Mouse (Mus musculus): ENCODE measurements at regions not wholly inside any gene's neighbourhood (a gene's known extent, or its start where the extent isn't known, plus 50 kb on each side); places are given as distances from the start of the nearest gene placed in this dataset.
"Not testable (repeated sequence)": the region's sequence is repeated elsewhere in the genome, so short reads cannot be mapped to it uniquely, and the experiment has no call there.

- Histone ChIP-seq H3K9me3 (no peaks in the 10 kb centered on the region), H3K4me3 (no peak overlapping the region), H3K4me1 (no peaks in the 10 kb centered on the region), H3K36me3 (no peaks in the 10 kb centered on the region), H3K27ac (replicated peaks) (no peak overlapping the region), H3K9ac (replicated peaks) (no peak overlapping the region), H3K27me3 (no peaks in the 10 kb centered on the region), H3K4me2 (replicated peaks) (no peak overlapping the region)
- no peak for ATAC-seq (replicated peaks)
- WGBS = 72% methylated on average over 2 of the region's 2 CpGs
Measured at GRCm38 (mm10) chr1:189156906-189157305, 149.3 kb upstream of the Kctd3 start.

- Histone ChIP-seq H3K27me3 (no peaks in the 10 kb centered on the region), H3K4me3 (no peak overlapping the region)
- WGBS = 90% methylated on average over 2 of the region's 2 CpGs
Measured at GRCm38 (mm10) chr1:189154376-189154775, 146.7 kb upstream of the Kctd3 start.

GRCm38 (mm10) chr1:189153150-189153549 is 145.5 kb upstream of the Kctd3 start:
- WGBS = 83% methylated on average over 10 of the region's 10 CpGs
- H3K4me1 ChIP-seq = no peaks in the 10 kb centered on the region

More at GRCm38 (mm10) chr1:189154376-189154775, 146.7 kb upstream of the Kctd3 start:
- H3K27ac ChIP-seq (replicated peaks) = no peak overlapping the region
- H3K36me3 ChIP-seq = no peaks in the 10 kb centered on the region
- H3K9ac ChIP-seq (replicated peaks) = no peak overlapping the region
- ATAC-seq (replicated peaks) = no peak
- H3K9me3 ChIP-seq = no peaks in the 10 kb centered on the region
- no peak overlapping the region for H3K4me2 ChIP-seq (replicated peaks)
- H3K4me1 ChIP-seq = no peaks in the 10 kb centered on the region

DNA sequence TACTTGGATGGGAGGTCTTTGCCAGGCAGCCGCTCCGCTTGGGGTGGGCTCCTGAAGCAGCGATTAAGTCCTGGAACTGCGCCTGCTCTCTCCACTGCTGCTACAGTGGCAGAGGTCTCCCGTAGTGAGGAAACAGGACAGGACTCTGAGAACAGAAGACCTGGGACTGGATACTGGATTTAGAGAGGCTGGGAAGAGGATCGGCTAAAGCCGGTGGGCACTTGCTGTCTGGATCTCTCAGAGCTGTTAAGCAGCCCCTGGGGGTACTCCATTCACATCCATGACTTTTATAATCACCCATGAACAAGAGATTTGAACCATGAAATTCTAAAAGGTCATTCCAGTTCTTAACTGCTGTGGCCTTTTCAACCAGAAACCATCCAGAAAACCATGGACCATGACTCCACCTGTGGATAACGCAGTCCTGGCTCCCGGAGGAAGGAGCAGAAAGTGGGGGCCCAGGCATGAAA is 135.4 kb upstream of the Kctd3 start:
- H3K4me1 ChIP-seq = no peaks in the 10 kb centered on the region
- H3K27me3 ChIP-seq = no peaks in the 10 kb centered on the region
- no peak overlapping the region for H3K4me3 ChIP-seq
- 49% methylated on average over 9 of the region's 9 CpGs for WGBS
- H3K9me3 ChIP-seq = no peaks in the 10 kb centered on the region
- no peaks in the 10 kb centered on the region for H3K36me3 ChIP-seq
- ATAC-seq (replicated peaks) = no peak
- H3K27ac ChIP-seq (replicated peaks) = no peak overlapping the region
- no peak overlapping the region for H3K4me2 ChIP-seq (replicated peaks)
- H3K9ac ChIP-seq (replicated peaks) = no peak overlapping the region

More at GRCm38 (mm10) chr1:189153150-189153549, 145.5 kb upstream of the Kctd3 start:
- H3K4me2 ChIP-seq (replicated peaks) = no peak overlapping the region
- H3K9ac ChIP-seq (replicated peaks) = no peak overlapping the region
- H3K9me3 ChIP-seq = no peaks in the 10 kb centered on the region
- no peaks in the 10 kb centered on the region for H3K27me3 ChIP-seq
- H3K27ac ChIP-seq (replicated peaks) = no peak overlapping the region
- H3K36me3 ChIP-seq = no peaks in the 10 kb centered on the region
- ATAC-seq (replicated peaks) = no peak
- no peak overlapping the region for H3K4me3 ChIP-seq

- H3K4me1 ChIP-seq = no peaks in the 10 kb centered on the region
- no peak for ATAC-seq (replicated peaks)
- H3K36me3 ChIP-seq = no peaks in the 10 kb centered on the region
- H3K4me2 ChIP-seq (replicated peaks) = no peak overlapping the region
- H3K4me3 ChIP-seq = no peak overlapping the region
- H3K9me3 ChIP-seq = no peaks in the 10 kb centered on the region
- H3K27ac ChIP-seq (replicated peaks) = no peak overlapping the region
- no peak overlapping the region for H3K9ac ChIP-seq (replicated peaks)
- H3K27me3 ChIP-seq = no peaks in the 10 kb centered on the region
- 66% methylated on average over 7 of the region's 7 CpGs for WGBS
Measured at GRCm38 (mm10) chr1:189142551-189142950, 134.9 kb upstream of the Kctd3 start.

DNA sequence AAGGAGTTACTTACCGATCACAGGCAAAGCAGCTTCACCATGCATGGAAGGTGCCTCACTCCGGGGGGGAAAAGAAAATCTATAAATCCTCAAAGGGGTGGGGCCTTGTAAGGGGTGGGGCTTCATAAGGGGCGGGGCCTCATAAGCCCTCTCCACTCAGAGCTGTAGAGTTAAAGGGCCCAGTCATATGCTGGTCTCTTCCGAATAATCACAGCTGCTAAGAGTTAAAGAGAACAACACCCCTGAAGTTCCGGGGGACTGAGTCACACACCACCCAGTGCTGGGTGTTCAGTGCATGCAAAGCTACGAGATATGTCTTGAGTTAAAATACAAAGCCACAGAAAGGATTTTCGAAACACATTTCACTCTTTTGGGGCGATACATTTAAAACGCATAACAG is 134.1 kb upstream of the Kctd3 start:
- Histone ChIP-seq H3K27ac (replicated peaks) (no peak overlapping the region), H3K36me3 (no peaks in the 10 kb centered on the region), H3K4me2 (replicated peaks) (no peak overlapping the region), H3K4me3 (no peak overlapping the region), H3K4me1 (no peaks in the 10 kb centered on the region), H3K9ac (replicated peaks) (no peak overlapping the region), H3K9me3 (no peaks in the 10 kb centered on the region), H3K27me3 (no peaks in the 10 kb centered on the region)
- WGBS = 85% methylated on average over 9 of the region's 9 CpGs
- no peak for ATAC-seq (replicated peaks)

- no peak overlapping the region for H3K9ac ChIP-seq (replicated peaks)
- no peaks in the 10 kb centered on the region for H3K9me3 ChIP-seq
- H3K27ac ChIP-seq (replicated peaks) = no peak overlapping the region
- no peaks in the 10 kb centered on the region for H3K4me1 ChIP-seq
- no peak for ATAC-seq (replicated peaks)
- 79% methylated on average over 7 of the region's 7 CpGs for WGBS
- no peak overlapping the region for H3K4me3 ChIP-seq
- H3K4me2 ChIP-seq (replicated peaks) = no peak overlapping the region
- H3K27me3 ChIP-seq = no peaks in the 10 kb centered on the region
- no peaks in the 10 kb centered on the region for H3K36me3 ChIP-seq
Measured at GRCm38 (mm10) chr1:189136731-189137385, 129.2 kb upstream of the Kctd3 start.

GRCm38 (mm10) chr1:189135826-189136225 is 128.2 kb upstream of the Kctd3 start:
- H3K4me2 ChIP-seq (replicated peaks) = no peak overlapping the region
- H3K27ac ChIP-seq (replicated peaks) = no peak overlapping the region
- WGBS = 83% methylated on average over 4 of the region's 4 CpGs
- no peak for ATAC-seq (replicated peaks)
- H3K4me1 ChIP-seq = no peaks in the 10 kb centered on the region
- H3K4me3 ChIP-seq = no peak overlapping the region
- no peaks in the 10 kb centered on the region for H3K36me3 ChIP-seq
- no peak overlapping the region for H3K9ac ChIP-seq (replicated peaks)
- no peaks in the 10 kb centered on the region for H3K27me3 ChIP-seq
- H3K9me3 ChIP-seq = no peaks in the 10 kb centered on the region

DNA sequence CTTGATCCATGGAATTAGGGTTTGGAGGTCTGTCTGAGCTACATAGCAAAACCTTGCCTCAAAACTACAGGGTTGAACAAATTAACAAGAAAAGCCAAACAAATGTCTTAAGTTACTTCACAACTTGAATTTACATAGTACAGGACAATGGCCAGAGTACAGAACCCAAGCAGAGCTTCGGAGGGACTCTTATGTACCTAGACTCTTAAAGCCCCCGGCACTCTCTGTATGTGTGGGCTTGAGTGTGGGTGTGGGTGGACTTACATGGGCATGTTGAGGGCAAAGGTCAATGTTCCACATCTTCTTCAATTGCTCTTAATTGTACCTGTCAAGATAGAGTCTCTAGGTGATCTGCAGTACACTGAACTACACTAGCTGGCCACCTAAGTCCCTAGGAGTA is 121.1 kb upstream of the Kctd3 start:
- 93% methylated on average over 2 of the region's 2 CpGs for WGBS
- no peak for ATAC-seq (replicated peaks)

DNA sequence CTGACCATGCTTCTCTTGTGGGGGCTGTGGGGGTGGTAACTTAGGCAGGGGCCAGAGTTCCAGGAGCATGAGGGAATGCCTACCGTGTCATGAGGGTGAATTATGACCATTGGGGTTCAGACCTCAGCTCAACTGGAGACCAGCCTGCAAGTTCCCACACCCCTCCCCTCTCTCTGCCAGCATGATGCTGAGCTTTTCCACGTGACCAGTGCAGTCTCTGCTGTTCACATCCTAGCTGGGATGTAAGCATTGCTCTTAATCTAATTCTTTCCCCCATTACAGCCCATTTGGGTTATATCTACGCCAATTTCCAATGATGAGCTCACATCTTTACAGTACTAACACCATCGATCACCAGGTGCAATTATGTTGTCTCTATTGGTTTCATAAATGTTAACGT is 120.6 kb upstream of the Kctd3 start:
- not testable (repeated sequence) for H3K9ac ChIP-seq (replicated peaks); ATAC-seq (replicated peaks); H3K4me3 ChIP-seq; H3K27ac ChIP-seq (replicated peaks); H3K9me3 ChIP-seq; H3K4me2 ChIP-seq (replicated peaks); H3K4me1 ChIP-seq; H3K27me3 ChIP-seq; H3K36me3 ChIP-seq
- WGBS = 62% methylated on average over 5 of the region's 5 CpGs

More for the DNA sequence above, 121.1 kb upstream of the Kctd3 start:
- Histone ChIP-seq H3K4me1 (no peaks in the 10 kb centered on the region), H3K9ac (replicated peaks) (no peak overlapping the region), H3K36me3 (no peaks in the 10 kb centered on the region), H3K4me2 (replicated peaks) (no peak overlapping the region), H3K4me3 (no peak overlapping the region), H3K27me3 (no peaks in the 10 kb centered on the region), H3K9me3 (no peaks in the 10 kb centered on the region), H3K27ac (replicated peaks) (no peak overlapping the region)

DNA sequence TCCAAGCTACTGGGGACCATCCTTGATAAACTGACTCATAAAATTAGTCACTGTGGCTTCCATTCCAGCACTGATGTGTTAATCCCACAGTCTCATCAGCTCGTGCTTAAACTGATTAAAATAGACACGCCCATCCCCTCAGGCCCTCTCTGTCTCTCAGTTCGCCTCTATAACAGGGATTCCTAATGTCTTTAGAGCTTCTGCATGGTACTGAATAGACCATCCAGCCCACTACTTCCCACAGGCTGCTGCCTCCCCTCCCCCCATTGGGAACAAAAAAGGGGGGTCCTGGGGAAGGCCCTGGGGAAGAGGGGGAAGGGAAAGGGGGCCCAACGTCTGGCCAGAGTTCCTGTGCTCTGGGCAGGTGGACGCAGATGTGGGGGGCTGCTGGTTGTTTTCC is 119.7 kb upstream of the Kctd3 start:
- ATAC-seq (replicated peaks) = no peak
- WGBS = 24% methylated on average over 5 of the region's 5 CpGs
- H3K27me3 ChIP-seq = no peaks in the 10 kb centered on the region

GRCm38 (mm10) chr1:189119941-189120735 is 112.5 kb upstream of the Kctd3 start:
- no peak overlapping the region for H3K4me3 ChIP-seq
- ATAC-seq (replicated peaks) = no peak
- WGBS = 63% methylated on average over 6 of the region's 6 CpGs
- peaks cover 5% of the 10 kb centered on the region; the same call in 1 of the 2 replicates for H3K4me1 ChIP-seq
- H3K27me3 ChIP-seq = no peaks in the 10 kb centered on the region
- H3K27ac ChIP-seq (replicated peaks) = no peak overlapping the region
- H3K4me2 ChIP-seq (replicated peaks) = no peak overlapping the region
- H3K9ac ChIP-seq (replicated peaks) = no peak overlapping the region
- no peaks in the 10 kb centered on the region for H3K36me3 ChIP-seq
- H3K9me3 ChIP-seq = no peaks in the 10 kb centered on the region

More for the DNA sequence above, 119.7 kb upstream of the Kctd3 start:
- no peak overlapping the region for H3K27ac ChIP-seq (replicated peaks)
- H3K4me1 ChIP-seq = no peaks in the 10 kb centered on the region
- H3K4me2 ChIP-seq (replicated peaks) = no peak overlapping the region
- H3K9ac ChIP-seq (replicated peaks) = no peak overlapping the region
- H3K36me3 ChIP-seq = no peaks in the 10 kb centered on the region
- H3K9me3 ChIP-seq = no peaks in the 10 kb centered on the region
- H3K4me3 ChIP-seq = no peak overlapping the region

Data from forebrain, embryonic 15.5 days (tissue).